Mouse (Mus musculus): ENCODE measurements at regions not wholly inside any gene's neighbourhood (a gene's known extent, or its start where the extent isn't known, plus 50 kb on each side); places are given as distances from the start of the nearest gene placed in this dataset.

- Histone ChIP-seq H3K36me3 (ENCODE audit: control insufficient read depth, insufficient read depth) (no peaks in the 10 kb centered on the region), H3K79me3 (ENCODE audit: low read depth) (no peaks in the 10 kb centered on the region), H3ac (ENCODE audit: control insufficient read depth, insufficient read length, low read depth) (no peak overlapping the region), H3K79me2 (ENCODE audit: control insufficient read depth, insufficient read depth) (no peaks in the 10 kb centered on the region), H3K27me3 (ENCODE audit: control insufficient read depth, insufficient read depth, insufficient read length) (no peaks in the 10 kb centered on the region), H3K4me3 (ENCODE audit: insufficient read depth, poor library complexity, severe bottlenecking) (no peak overlapping the region)
- TF ChIP-seq MYOG (IDR thresholded peaks at IDR 0.05; ENCODE audit: control insufficient read depth, extremely low read depth, insufficient read length) (no peak), MAX (IDR thresholded peaks at IDR 0.05) (no peak), MYOD1 (IDR thresholded peaks at IDR 0.05; ENCODE audit: control insufficient read depth, insufficient read length, low read depth) (no peak), CEBPB (IDR thresholded peaks at IDR 0.05; ENCODE audit: low read depth) (no peak), FOSL1 (IDR thresholded peaks at IDR 0.05; ENCODE audit: insufficient read depth, low read length, poor library complexity, severe bottlenecking) (no peak), USF1 (IDR thresholded peaks at IDR 0.05; ENCODE audit: low read depth) (no peak), CTCF (IDR thresholded peaks at IDR 0.05; ENCODE audit: control insufficient read depth, insufficient read depth, insufficient read length) (no peak)
Measured at GRCm38 (mm10) chr8:103846382-103846976, 254.9 kb upstream of the Cdh5 start.

GRCm38 (mm10) chr8:103849785-103850184, 251.6 kb upstream of the Cdh5 start:
- Histone ChIP-seq H3K36me3 (ENCODE audit: control insufficient read depth, insufficient read depth) (no peaks in the 10 kb centered on the region), H3ac (ENCODE audit: control insufficient read depth, insufficient read length, low read depth) (no peak overlapping the region), H3K27me3 (ENCODE audit: control insufficient read depth, insufficient read depth, insufficient read length) (no peaks in the 10 kb centered on the region), H3K79me3 (ENCODE audit: low read depth) (no peaks in the 10 kb centered on the region), H3K4me3 (ENCODE audit: insufficient read depth, poor library complexity, severe bottlenecking) (no peak overlapping the region), H3K79me2 (ENCODE audit: control insufficient read depth, insufficient read depth) (no peaks in the 10 kb centered on the region)
- TF ChIP-seq USF1 (IDR thresholded peaks at IDR 0.05; ENCODE audit: low read depth), result no peak

- no peak overlapping the region for H3ac ChIP-seq (ENCODE audit: control insufficient read depth, insufficient read length, low read depth)
- no peaks in the 10 kb centered on the region for H3K27me3 ChIP-seq (ENCODE audit: control insufficient read depth, insufficient read depth, insufficient read length)
- TF ChIP-seq MAX (IDR thresholded peaks at IDR 0.05), result no peak
- TF ChIP-seq MYOG (IDR thresholded peaks at IDR 0.05; ENCODE audit: control insufficient read depth, extremely low read depth, insufficient read length), result no peak
- TF ChIP-seq USF1 (IDR thresholded peaks at IDR 0.05; ENCODE audit: low read depth), result no peak
- no peak for TF ChIP-seq FOSL1 (IDR thresholded peaks at IDR 0.05; ENCODE audit: insufficient read depth, low read length, poor library complexity, severe bottlenecking)
- TF ChIP-seq CTCF (IDR thresholded peaks at IDR 0.05; ENCODE audit: control insufficient read depth, insufficient read depth, insufficient read length), result no peak
- no peak for TF ChIP-seq CEBPB (IDR thresholded peaks at IDR 0.05; ENCODE audit: low read depth)
- no peak for TF ChIP-seq MYOD1 (IDR thresholded peaks at IDR 0.05; ENCODE audit: control insufficient read depth, insufficient read length, low read depth)
- no peaks in the 10 kb centered on the region for H3K79me3 ChIP-seq (ENCODE audit: low read depth)
- H3K36me3 ChIP-seq (ENCODE audit: control insufficient read depth, insufficient read depth), result no peaks in the 10 kb centered on the region
- no peak overlapping the region for H3K4me3 ChIP-seq (ENCODE audit: insufficient read depth, poor library complexity, severe bottlenecking)
- H3K79me2 ChIP-seq (ENCODE audit: control insufficient read depth, insufficient read depth), result no peaks in the 10 kb centered on the region
Measured at GRCm38 (mm10) chr8:103851286-103851685, 250.1 kb upstream of the Cdh5 start.

GRCm38 (mm10) chr8:103853048-103853447, 248.4 kb upstream of the Cdh5 start:
- Histone ChIP-seq H3ac (ENCODE audit: control insufficient read depth, insufficient read length, low read depth) (no peak overlapping the region), H3K79me3 (ENCODE audit: low read depth) (no peaks in the 10 kb centered on the region), H3K27me3 (ENCODE audit: control insufficient read depth, insufficient read depth, insufficient read length) (no peaks in the 10 kb centered on the region), H3K36me3 (ENCODE audit: control insufficient read depth, insufficient read depth) (no peaks in the 10 kb centered on the region), H3K4me3 (ENCODE audit: insufficient read depth, poor library complexity, severe bottlenecking) (no peak overlapping the region), H3K79me2 (ENCODE audit: control insufficient read depth, insufficient read depth) (no peaks in the 10 kb centered on the region)
- TF ChIP-seq CTCF (IDR thresholded peaks at IDR 0.05; ENCODE audit: control insufficient read depth, insufficient read depth, insufficient read length), result no peak
- no peak for TF ChIP-seq USF1 (IDR thresholded peaks at IDR 0.05; ENCODE audit: low read depth)
- no peak for TF ChIP-seq MAX (IDR thresholded peaks at IDR 0.05)
- TF ChIP-seq FOSL1 (IDR thresholded peaks at IDR 0.05; ENCODE audit: insufficient read depth, low read length, poor library complexity, severe bottlenecking), result no peak
- TF ChIP-seq CEBPB (IDR thresholded peaks at IDR 0.05; ENCODE audit: low read depth), result no peak
- no peak for TF ChIP-seq MYOG (IDR thresholded peaks at IDR 0.05; ENCODE audit: control insufficient read depth, extremely low read depth, insufficient read length)
- no peak for TF ChIP-seq MYOD1 (IDR thresholded peaks at IDR 0.05; ENCODE audit: control insufficient read depth, insufficient read length, low read depth)

GRCm38 (mm10) chr8:103855291-103855690, 246.1 kb upstream of the Cdh5 start:
- no peaks in the 10 kb centered on the region for H3K79me3 ChIP-seq (ENCODE audit: low read depth)
- TF ChIP-seq MYOD1 (IDR thresholded peaks at IDR 0.05; ENCODE audit: control insufficient read depth, insufficient read length, low read depth) (no peak), MAX (IDR thresholded peaks at IDR 0.05) (no peak), MYOG (IDR thresholded peaks at IDR 0.05; ENCODE audit: control insufficient read depth, extremely low read depth, insufficient read length) (no peak), USF1 (IDR thresholded peaks at IDR 0.05; ENCODE audit: low read depth) (no peak), CEBPB (IDR thresholded peaks at IDR 0.05; ENCODE audit: low read depth) (no peak), FOSL1 (IDR thresholded peaks at IDR 0.05; ENCODE audit: insufficient read depth, low read length, poor library complexity, severe bottlenecking) (no peak), CTCF (IDR thresholded peaks at IDR 0.05; ENCODE audit: control insufficient read depth, insufficient read depth, insufficient read length) (no peak)

GRCm38 (mm10) chr8:103859130-103859529, 242.3 kb upstream of the Cdh5 start:
- no peaks in the 10 kb centered on the region for H3K36me3 ChIP-seq (ENCODE audit: control insufficient read depth, insufficient read depth)
- no peaks in the 10 kb centered on the region for H3K79me3 ChIP-seq (ENCODE audit: low read depth)
- no peaks in the 10 kb centered on the region for H3K27me3 ChIP-seq (ENCODE audit: control insufficient read depth, insufficient read depth, insufficient read length)
- no peak overlapping the region for H3K4me3 ChIP-seq (ENCODE audit: insufficient read depth, poor library complexity, severe bottlenecking)
- TF ChIP-seq CTCF (IDR thresholded peaks at IDR 0.05; ENCODE audit: control insufficient read depth, insufficient read depth, insufficient read length) (no peak), MYOD1 (IDR thresholded peaks at IDR 0.05; ENCODE audit: control insufficient read depth, insufficient read length, low read depth) (no peak), CEBPB (IDR thresholded peaks at IDR 0.05; ENCODE audit: low read depth) (no peak), MYOG (IDR thresholded peaks at IDR 0.05; ENCODE audit: control insufficient read depth, extremely low read depth, insufficient read length) (no peak), USF1 (IDR thresholded peaks at IDR 0.05; ENCODE audit: low read depth) (no peak), FOSL1 (IDR thresholded peaks at IDR 0.05; ENCODE audit: insufficient read depth, low read length, poor library complexity, severe bottlenecking) (no peak), MAX (IDR thresholded peaks at IDR 0.05) (no peak)
- H3K79me2 ChIP-seq (ENCODE audit: control insufficient read depth, insufficient read depth), result no peaks in the 10 kb centered on the region
- H3ac ChIP-seq (ENCODE audit: control insufficient read depth, insufficient read length, low read depth), result no peak overlapping the region

More at GRCm38 (mm10) chr8:103855291-103855690, 246.1 kb upstream of the Cdh5 start:
- Histone ChIP-seq H3ac (ENCODE audit: control insufficient read depth, insufficient read length, low read depth) (no peak overlapping the region), H3K36me3 (ENCODE audit: control insufficient read depth, insufficient read depth) (no peaks in the 10 kb centered on the region), H3K79me2 (ENCODE audit: control insufficient read depth, insufficient read depth) (no peaks in the 10 kb centered on the region), H3K27me3 (ENCODE audit: control insufficient read depth, insufficient read depth, insufficient read length) (no peaks in the 10 kb centered on the region), H3K4me3 (ENCODE audit: insufficient read depth, poor library complexity, severe bottlenecking) (no peak overlapping the region)

Data from C2C12 (cell line).